Mouse (Mus musculus) gastrocnemius, adult 2 months (tissue): ENCODE measurements around the gene Lct. TPM values are rescaled to one million over a fixed set of nuclear protein-coding genes. Genes with fewer than 3 reads are reported as not detected.
"Not testable (repeated sequence)": the region's sequence is repeated elsewhere in the genome, so short reads cannot be mapped to it uniquely, and the experiment has no call there.

Experiments used
- DNase-seq: peaks from one replicate; pipeline ENCODE4 v3.0.0; 2022
- H3K27ac ChIP-seq: fragments of 200-600 bp; 2 replicates; pipeline ENCODE4 v1.8.1; 2022; ENCODE audit warnings: mild to moderate bottlenecking
- H3K4me3 ChIP-seq: fragments of 200-600 bp; 2 replicates; pipeline ENCODE4 v1.8.1; 2022; ENCODE audit warnings: mild to moderate bottlenecking, moderate library complexity
- CTCF ChIP-seq: fragments of 200-600 bp; IDR thresholded peaks from 2 replicates; pipeline ENCODE4 v1.8.1; 2022; ENCODE audit warnings: antibody characterized with exemption, mild to moderate bottlenecking, moderate library complexity
- intact Hi-C: fragments of 180-260 bp; cut with DNase I; formaldehyde crosslinking; loops from one replicate; pipeline ENCODE4 v1.15.1; 2025
- total RNA-seq, 2 experiments: library from RNA; stranded (reverse); gene quantifications; 2 replicates each; pipeline ENCODE4 v1.2.3; 2021

The Lct gene
- total RNA-seq, 2 experiments from 2014 or later = not detected

DNA sequence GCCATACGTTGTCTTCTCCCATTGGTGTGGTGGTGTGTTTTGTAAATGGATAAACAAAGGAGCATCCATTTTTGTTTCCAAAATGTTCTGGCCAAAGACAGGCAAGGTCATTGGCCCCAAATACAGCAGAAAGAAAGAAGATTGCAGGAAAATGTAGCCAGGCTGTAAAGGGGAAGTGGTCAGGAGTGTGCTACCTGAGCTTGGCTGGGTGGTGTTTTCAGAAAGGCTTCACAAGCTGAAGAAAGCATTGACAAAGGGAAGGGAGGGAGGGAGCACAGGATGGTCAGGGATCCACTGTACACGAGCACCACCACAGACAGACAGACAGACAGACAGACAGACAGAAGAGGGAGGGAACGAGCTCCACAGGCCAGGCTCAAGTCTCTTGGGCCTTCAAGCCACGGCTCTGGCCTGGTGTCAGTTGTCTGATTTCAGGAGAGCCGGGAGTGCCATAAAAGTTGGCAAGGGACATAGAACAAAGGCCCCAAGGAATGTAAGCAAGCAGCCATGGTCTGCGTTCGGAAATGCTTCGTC is 43.9 kb downstream of the Lct start:
- DNase-seq = no peak
- intact Hi-C loops = no loop called here
- Histone ChIP-seq H3K4me3 (no peak overlapping the region), H3K27ac (no peak overlapping the region)
- no peak for TF ChIP-seq CTCF

DNA sequence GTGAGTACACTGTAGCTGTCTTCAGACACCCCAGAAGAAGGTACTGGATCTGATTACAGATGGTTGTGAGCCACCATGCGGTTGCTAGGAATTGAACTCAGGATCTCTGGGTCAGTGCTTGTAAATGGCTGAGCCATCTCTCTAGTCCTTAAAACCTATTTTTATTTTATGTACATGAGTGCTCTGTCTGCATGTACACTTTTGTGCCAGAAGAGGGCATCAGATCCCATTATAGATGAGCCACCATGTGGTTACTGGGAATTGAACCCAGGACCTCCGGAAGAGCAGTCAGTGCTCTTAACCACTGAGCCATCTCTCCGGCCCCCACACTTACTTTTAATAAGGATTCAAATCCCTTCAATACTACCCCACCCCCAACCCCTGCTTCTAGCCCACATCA is 45.2 kb downstream of the Lct start:
- H3K4me3 ChIP-seq = no peak overlapping the region
- intact Hi-C loops = no loop called here
- DNase-seq = no peak
- no peak; the same call in 1 of the 2 replicates for TF ChIP-seq CTCF
- no peak overlapping the region for H3K27ac ChIP-seq

DNA sequence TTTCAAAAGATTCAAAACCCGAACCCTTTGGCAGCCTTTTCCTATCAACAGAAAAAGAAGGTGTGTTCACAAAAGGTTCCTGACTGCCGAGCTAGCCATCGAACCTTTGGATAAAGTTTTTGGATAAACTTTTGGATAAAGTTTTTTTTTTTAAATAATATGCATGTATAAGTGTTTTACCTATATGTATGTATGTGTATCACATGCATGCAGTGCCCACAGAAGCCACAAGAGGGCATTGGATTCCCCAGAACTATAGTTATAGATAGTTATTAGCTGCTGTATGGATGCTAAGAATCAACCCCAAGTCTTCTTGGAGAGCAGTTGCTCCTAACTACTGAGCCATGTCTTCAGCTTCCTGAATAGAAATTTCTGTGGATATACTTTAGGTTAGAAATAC is 46.4 kb downstream of the Lct start:
- H3K27ac ChIP-seq = no peak overlapping the region
- intact Hi-C loops = no loop called here
- peak; percentile 35; the same call in 1 of the 2 replicates for TF ChIP-seq CTCF
- no peak overlapping the region for H3K4me3 ChIP-seq
- DNase-seq = no peak

DNA sequence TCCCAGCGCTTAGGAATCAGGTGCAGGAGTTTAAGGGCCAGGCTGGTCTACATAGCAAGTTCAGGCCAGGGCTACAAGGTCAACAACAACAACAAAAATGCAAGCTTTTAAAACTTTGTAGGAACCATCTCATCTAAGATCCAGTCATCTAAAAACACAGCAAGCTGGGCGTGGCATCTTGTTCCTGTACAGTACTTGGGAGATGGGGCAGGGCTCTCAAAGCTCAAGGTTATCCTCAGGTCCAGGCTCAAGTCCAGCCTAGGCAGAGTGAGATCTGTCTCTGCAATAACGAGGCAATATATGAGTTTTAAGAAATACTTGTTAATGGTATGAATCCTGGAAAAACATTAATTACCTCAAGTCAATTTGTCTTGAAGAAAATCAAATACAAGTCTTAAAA is 49.6 kb downstream of the Lct start:
- TF ChIP-seq CTCF = no peak
- intact Hi-C loops = no loop called here
- no peak overlapping the region for H3K27ac ChIP-seq
- H3K4me3 ChIP-seq = no peak overlapping the region
- DNase-seq = no peak

DNA sequence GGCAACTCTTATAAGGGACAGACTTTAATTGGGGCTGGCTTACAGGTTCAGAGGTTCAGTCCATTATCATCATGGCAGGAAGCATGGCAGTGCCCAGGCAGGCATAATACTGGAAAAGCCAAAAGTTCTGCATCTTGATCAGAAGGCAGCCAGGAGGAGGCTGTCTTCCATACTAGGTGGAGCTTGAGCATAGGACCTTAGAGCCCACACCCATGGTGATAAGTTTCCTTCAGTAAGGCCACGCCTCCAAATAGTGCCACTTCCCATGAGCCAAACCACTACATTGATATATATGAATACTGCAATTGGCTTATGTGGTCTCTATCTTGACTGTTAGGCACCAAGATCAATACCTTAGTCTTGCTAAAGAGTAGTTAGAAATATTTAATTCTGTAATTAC is 52.2 kb downstream of the Lct start:
- intact Hi-C loops = no loop called here
- no peak for DNase-seq
- TF ChIP-seq CTCF = no peak
- H3K4me3 ChIP-seq = no peak overlapping the region
- H3K27ac ChIP-seq = no peak overlapping the region

DNA sequence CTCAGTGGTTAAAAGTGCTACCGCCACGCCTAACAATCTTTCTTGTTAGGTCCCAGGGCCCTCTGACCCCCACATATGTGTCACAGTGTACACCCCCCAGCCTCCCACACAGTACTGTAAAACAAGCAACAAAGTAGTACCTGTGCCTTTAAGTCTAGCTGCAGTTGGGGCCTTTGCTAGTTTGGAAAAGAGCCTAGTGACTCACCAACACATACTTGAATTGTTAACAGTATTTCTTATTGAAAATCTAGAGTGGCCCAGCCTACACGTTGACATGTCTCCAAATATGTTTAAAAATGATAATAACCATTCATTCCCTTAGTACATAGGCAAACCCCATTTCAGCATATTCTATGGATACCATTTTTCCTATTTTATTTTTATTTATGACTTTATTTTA is 57.4 kb downstream of the Lct start:
- TF ChIP-seq CTCF = no peak
- Histone ChIP-seq H3K4me3 (no peak overlapping the region), H3K27ac (no peak overlapping the region)
- intact Hi-C loops = no loop called here
- DNase-seq = no peak

DNA sequence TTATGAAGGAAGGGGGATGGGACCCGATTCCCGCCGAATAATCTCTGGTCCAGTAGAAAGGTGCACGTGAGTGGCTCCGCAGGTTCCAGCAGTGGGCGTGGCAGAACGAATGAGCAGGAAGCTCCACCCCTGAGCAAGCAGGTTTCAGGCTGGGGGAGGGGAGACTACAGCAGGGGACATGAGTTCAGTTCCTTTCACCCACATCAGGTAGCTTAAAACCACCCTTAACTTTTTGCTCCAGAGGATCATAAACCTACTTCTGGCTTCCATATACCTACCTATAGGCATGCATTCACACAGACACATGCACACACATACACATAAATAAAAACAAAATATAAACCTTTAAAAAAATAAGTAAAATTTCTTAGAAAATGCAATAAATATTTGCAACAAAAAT is 61.1 kb downstream of the Lct start:
- H3K27ac ChIP-seq, intact Hi-C loops, DNase-seq, H3K4me3 ChIP-seq: not testable (repeated sequence)

DNA sequence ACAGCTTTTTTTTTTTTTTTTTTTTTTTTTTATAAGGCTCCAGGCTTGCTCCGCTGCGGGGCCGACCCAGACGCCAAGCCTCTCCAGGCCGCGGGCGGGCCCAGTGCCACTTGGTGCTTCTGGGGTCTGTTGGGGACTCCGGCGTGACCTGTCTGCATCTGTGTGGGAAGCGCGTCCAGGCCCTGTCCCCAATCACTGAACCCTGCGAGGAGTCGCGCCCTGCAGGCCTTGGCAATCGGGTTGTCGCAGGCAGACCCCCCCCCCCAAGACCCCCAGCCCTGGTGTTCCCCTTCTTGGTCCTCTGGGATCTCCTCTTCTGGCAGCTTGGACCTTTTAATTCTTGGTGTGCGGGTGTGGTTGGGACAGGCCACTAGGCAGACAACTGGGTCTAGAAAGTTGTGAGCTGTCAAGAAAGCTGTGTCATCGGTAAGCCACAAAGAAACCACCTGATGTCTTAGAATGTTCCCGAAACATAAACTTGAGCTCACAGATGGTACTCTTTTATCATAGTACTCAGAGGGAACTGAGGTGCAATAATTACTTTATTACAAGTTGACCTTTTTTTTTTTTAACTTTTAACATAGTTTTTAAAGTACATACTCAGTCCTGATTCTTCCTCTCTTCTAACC is 83.3 kb downstream of the Lct start:
- intact Hi-C loops = no loop called here
- DNase-seq = peak; percentile 63

DNA sequence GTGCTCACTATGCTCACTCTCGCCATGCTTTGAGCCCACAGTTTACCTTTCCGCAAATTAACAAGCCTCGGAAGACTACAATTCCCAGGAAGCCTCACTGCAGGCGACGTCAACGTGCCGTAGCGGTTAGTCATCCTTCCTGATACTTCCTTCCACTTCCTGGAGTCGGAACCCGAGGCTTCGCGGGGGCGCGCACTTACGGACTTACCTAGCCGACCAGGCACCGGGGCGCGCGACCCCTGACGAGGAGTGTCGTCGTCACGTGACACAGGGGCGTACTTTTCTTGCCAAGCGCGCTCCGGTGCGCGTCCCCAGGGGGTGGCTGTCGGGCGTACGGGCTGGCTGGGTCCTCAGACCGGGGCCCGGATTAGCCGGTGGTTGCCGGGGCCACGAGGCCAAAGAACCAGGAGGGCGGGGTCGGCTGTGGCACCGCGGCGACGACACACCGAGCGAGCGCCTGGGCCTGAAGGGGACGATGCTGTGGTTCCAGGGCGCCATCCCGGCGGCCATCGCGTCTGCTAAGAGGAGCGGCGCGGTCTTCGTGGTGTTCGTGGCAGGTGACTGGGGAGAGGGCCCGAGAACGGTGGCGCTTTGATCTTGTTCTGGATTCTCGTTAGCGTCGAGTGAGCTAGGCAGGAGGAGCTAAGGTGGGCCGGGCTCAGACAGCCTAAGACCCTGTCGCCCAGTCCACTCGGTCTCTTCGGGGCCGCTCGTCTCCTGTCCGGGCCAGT is 84.0 kb downstream of the Lct start:
- intact Hi-C loops = no loop called here
- no peak for TF ChIP-seq CTCF
- H3K4me3 ChIP-seq = peak overlapping the region; percentile 97

More for the DNA sequence above, 83.3 kb downstream of the Lct start:
- H3K27ac ChIP-seq = peak overlapping the region; percentile 97
- peak overlapping the region; percentile 97 for H3K4me3 ChIP-seq
- TF ChIP-seq CTCF = no peak

DNA sequence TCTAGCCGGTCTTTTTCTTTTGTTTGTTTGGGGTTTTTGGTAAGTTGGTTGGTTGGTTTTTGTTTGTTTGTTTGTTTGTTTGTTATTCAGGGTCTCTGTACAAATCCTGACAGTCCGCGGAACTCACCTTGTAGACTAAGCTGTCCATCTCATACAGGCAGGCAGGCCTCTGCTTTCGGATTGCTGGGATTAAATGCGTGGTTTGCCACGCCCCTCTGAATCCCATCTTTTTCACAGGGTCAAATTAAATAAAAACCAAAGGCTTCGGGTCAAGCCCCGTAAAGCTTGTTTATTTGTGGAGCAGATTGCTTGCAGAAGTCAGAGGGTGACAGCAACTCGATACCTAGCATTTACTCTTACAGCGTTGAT is 84.5 kb downstream of the Lct start, which contains the start of gene Ubxn4:
Ubxn4 (plus strand) TSS at position 338 of the 369 bp plus-strand sequence.
- peak within 1 kb of the TSS; percentile 97 for H3K4me3 ChIP-seq
- no peak for TF ChIP-seq CTCF
- intact Hi-C loops = no loop called here
- H3K27ac ChIP-seq = peak within 1 kb of the TSS; percentile 97
- no peak for DNase-seq

More for the DNA sequence above, 84.0 kb downstream of the Lct start:
- peak overlapping the region; percentile 97 for H3K27ac ChIP-seq
- DNase-seq = peak; percentile 97

DNA sequence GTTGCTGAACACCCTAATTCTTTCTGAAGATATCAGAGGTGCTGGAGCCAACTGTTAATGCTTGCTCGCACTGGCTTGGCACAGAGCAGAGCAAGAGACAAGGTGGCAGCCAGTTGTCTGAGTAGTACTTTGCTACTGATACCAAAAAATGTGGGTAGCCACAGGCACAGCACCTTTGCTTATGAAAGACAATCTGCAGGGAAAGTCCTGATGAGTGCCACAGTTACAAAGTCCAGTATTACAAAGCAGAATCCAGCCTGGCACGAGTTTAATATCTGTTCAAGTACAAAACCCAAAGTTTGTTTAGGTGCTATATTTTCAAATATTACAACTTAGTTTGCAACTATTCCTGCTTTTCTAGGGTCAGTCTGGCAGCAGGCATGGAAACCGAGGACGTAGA is 92.9 kb downstream of the Lct start:
- DNase-seq = no peak
- intact Hi-C loops = no loop called here
- no peak overlapping the region for H3K27ac ChIP-seq
- H3K4me3 ChIP-seq = no peak overlapping the region
- no peak for TF ChIP-seq CTCF

Other genes with a start within 250 kb of the Lct start
- 1 to 10 TPM; 5.5 to 6.2 TPM for gene Zranb3, start 225.3 kb downstream of the Lct start, total RNA-seq
- gene R3hdm1, start 225.0 kb downstream of the Lct start, total RNA-seq = 10 to 100 TPM; 63.8 to 85.9 TPM
- gene Ubxn4, start 84.4 kb downstream of the Lct start, total RNA-seq = 10 to 100 TPM; 46.9 to 47.1 TPM
- 1 to 10 TPM; 1.3 to 2.6 TPM for gene Mcm6, start 31.3 kb upstream of the Lct start, total RNA-seq
- gene Dars, start 89.0 kb upstream of the Lct start, total RNA-seq = 10 to 100 TPM; 64.7 to 77.0 TPM